ENCODE assay signal across 14 mouse cellular contexts in genomic region chrX:101931016-101931415, GRCm38 (mm10).
"Had no signal": no experiment of that assay in that cellular context is flagged by ENCODE, and none has a peak within 500 bp of the region (broad histone marks: within the 10 kb centered on the region; RNA-seq: fewer than 3 reads in every experiment).

No protein-coding gene starts in this region.

- H3K9ac ChIP-seq: lung, embryonic 15.5 days; midbrain, embryonic 13.5 days; midbrain, embryonic 15.5 days; neural tube, embryonic 12.5 days; stomach, embryonic 15.5 days had no signal

- H3K4me2 ChIP-seq: lung, embryonic 15.5 days; midbrain, embryonic 11.5 days; midbrain, embryonic 13.5 days; midbrain, embryonic 15.5 days; neural tube, embryonic 12.5 days; stomach, embryonic 15.5 days had no signal

- H3K4me1 ChIP-seq: lung, embryonic 15.5 days; megakaryocyte, embryonic 14.5 days; midbrain, embryonic 13.5 days; midbrain, embryonic 15.5 days; neural tube, embryonic 12.5 days; stomach, embryonic 15.5 days had no signal

- ATAC-seq: lung, postnatal 0 days; midbrain, embryonic 13.5 days; midbrain, embryonic 15.5 days had no signal

- H3K9me3 ChIP-seq: lung, embryonic 15.5 days; megakaryocyte, embryonic 14.5 days; midbrain, embryonic 13.5 days; midbrain, embryonic 15.5 days; neural tube, embryonic 12.5 days; stomach, embryonic 15.5 days had no signal

- DNase-seq: lung, adult 2 months; lung, postnatal 14 days; lung, postnatal 36 days; right cerebral cortex, postnatal 14 days had no signal

- H3K27ac ChIP-seq: lung, embryonic 15.5 days; macrophage; midbrain, embryonic 13.5 days; midbrain, embryonic 15.5 days; neural tube, embryonic 12.5 days; stomach, embryonic 15.5 days; stomach, postnatal 0 days had no signal

- H3K36me3 ChIP-seq: lung, embryonic 15.5 days; midbrain, embryonic 13.5 days; midbrain, embryonic 15.5 days; neural tube, embryonic 12.5 days; stomach, embryonic 15.5 days had no signal

- H3K4me3 ChIP-seq: lung, embryonic 15.5 days; megakaryocyte, embryonic 14.5 days; midbrain, embryonic 13.5 days; midbrain, embryonic 15.5 days; neural tube, embryonic 12.5 days; stomach, embryonic 15.5 days had no signal
